Mouse (Mus musculus): Measurements from ENCODE around the gene Shisa3. TPM values are rescaled to one million over a fixed set of nuclear protein-coding genes. Genes with fewer than 3 reads are reported as not detected.
A peak's percentile ranks its signal among the peaks of the same experiment; 100 is the strongest.

Shisa3 gene
- total RNA-seq, 2 experiments from 2014 or later, result 0.52 to 1.2 TPM

GRCm38 (mm10) chr5:67641406-67642120 is 33.9 kb downstream of the Shisa3 start:
- DNase-seq (ENCODE audit: low spot score in 2 of 2), result no peak
- no peak overlapping the region for H3K4me3 ChIP-seq
- TF ChIP-seq CTCF (conservative IDR thresholded peaks at IDR 0.05), result no peak
- H3K27ac ChIP-seq, result no peak overlapping the region

- DNase-seq (ENCODE audit: low spot score in 2 of 2), result no peak
- no peak overlapping the region for H3K4me3 ChIP-seq
- no peak overlapping the region for H3K27ac ChIP-seq
- no peak for TF ChIP-seq CTCF (conservative IDR thresholded peaks at IDR 0.05)
Measured at GRCm38 (mm10) chr5:67643537-67644255, 36.0 kb downstream of the Shisa3 start.

GRCm38 (mm10) chr5:67646756-67647529 is 39.3 kb downstream of the Shisa3 start:
- Histone ChIP-seq H3K27ac (peak overlapping the region; percentile 10; the same call in 1 of the 2 replicates), H3K4me3 (no peak overlapping the region)
- no peak for TF ChIP-seq CTCF (conservative IDR thresholded peaks at IDR 0.05)
- peak in 1 of 2 experiments; percentile 32 for DNase-seq (ENCODE audit: low spot score in 2 of 2)

- no peak overlapping the region for H3K4me3 ChIP-seq
- peak overlapping the region; percentile 10; the same call in 1 of the 2 replicates for H3K27ac ChIP-seq
- TF ChIP-seq CTCF (conservative IDR thresholded peaks at IDR 0.05), result peak; percentile 67
- peak in 1 of 2 experiments; percentile 32 for DNase-seq (ENCODE audit: low spot score in 2 of 2)
Measured at GRCm38 (mm10) chr5:67647568-67647967, 39.9 kb downstream of the Shisa3 start.

- H3K4me3 ChIP-seq, result no peak overlapping the region
- no peak for TF ChIP-seq CTCF (conservative IDR thresholded peaks at IDR 0.05)
- DNase-seq (ENCODE audit: low spot score in 2 of 2), result no peak
- H3K27ac ChIP-seq, result no peak overlapping the region
Measured at GRCm38 (mm10) chr5:67649156-67649555, 41.5 kb downstream of the Shisa3 start.

DNA sequence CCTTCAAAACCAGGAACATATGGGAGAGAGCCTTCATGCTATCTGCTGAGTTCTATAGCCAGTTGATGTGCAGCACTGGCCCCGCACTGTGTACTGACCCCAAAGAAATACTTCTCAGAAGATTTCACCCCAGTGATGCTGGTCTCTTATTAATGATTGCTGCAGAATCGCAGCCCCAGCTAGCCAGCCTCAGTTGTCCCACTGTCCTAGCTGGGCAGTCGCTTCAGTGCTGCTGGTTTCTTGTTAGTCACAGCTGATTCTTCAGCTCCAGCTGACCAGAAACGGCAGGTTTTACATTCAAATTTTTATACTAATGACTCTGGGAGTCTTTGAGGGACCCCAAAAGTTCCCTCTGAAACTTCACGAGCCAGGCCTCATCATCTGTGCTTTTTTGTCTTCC is 42.3 kb downstream of the Shisa3 start:
- Histone ChIP-seq H3K27ac (no peak overlapping the region), H3K4me3 (no peak overlapping the region)
- no peak for DNase-seq (ENCODE audit: low spot score in 2 of 2)
- no peak for TF ChIP-seq CTCF (conservative IDR thresholded peaks at IDR 0.05)

DNA sequence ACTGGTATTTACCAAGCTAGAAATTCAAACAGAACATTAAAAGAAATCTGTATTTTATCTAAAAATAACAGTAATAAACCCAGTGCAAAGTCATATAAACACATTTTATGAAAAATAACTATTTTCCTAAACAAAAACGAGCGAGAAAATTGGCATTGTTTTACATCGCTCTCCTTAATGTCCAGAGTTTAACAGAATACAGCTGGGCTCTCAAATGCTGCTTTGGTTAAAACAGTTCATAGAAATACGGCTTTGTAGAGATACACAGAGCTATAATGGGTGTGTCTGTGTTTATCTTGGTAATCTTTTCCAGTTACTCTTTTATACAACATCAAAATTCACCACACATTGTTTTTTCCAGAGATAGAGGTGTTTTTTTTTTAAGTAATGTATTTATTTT is 44.8 kb downstream of the Shisa3 start:
- Histone ChIP-seq H3K27ac (no peak overlapping the region), H3K4me3 (no peak overlapping the region)
- no peak for TF ChIP-seq CTCF (conservative IDR thresholded peaks at IDR 0.05)
- no peak for DNase-seq (ENCODE audit: low spot score in 2 of 2)

GRCm38 (mm10) chr5:67653543-67653942 is 45.9 kb downstream of the Shisa3 start:
- TF ChIP-seq CTCF (conservative IDR thresholded peaks at IDR 0.05), result no peak
- no peak for DNase-seq (ENCODE audit: low spot score in 2 of 2)
- no peak overlapping the region for H3K4me3 ChIP-seq
- H3K27ac ChIP-seq, result no peak overlapping the region

DNA sequence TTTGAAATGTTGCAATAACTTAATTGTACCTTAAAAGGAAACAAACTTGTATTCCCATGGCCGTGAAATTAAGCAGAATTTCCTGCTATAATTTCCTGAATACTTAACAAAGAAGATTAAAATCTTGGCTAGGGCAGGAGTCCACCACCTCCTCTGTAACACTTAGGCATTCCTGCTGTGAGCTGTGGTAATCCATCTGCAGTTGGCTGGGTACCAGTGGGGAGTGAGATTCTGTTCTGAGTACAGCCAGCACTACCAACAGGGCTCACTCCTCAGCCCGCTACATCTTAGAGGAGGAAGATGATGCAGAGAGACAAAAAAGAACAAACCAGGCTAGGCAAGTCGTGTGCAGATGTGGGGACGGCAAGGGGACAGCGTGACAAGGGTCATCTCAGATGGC is 46.9 kb downstream of the Shisa3 start:
- H3K4me3 ChIP-seq, result no peak overlapping the region
- TF ChIP-seq CTCF (conservative IDR thresholded peaks at IDR 0.05), result no peak
- no peak for DNase-seq (ENCODE audit: low spot score in 2 of 2)
- H3K27ac ChIP-seq, result no peak overlapping the region

- DNase-seq (ENCODE audit: low spot score in 2 of 2), result no peak
- no peak for TF ChIP-seq CTCF (conservative IDR thresholded peaks at IDR 0.05)
- no peak overlapping the region for H3K27ac ChIP-seq
- H3K4me3 ChIP-seq, result no peak overlapping the region
Measured at GRCm38 (mm10) chr5:67655696-67656519, 48.2 kb downstream of the Shisa3 start.

GRCm38 (mm10) chr5:67656821-67657259 is 49.2 kb downstream of the Shisa3 start:
- no peak for DNase-seq (ENCODE audit: low spot score in 2 of 2)
- Histone ChIP-seq H3K27ac (no peak overlapping the region), H3K4me3 (no peak overlapping the region)
- TF ChIP-seq CTCF (conservative IDR thresholded peaks at IDR 0.05), result no peak

- TF ChIP-seq CTCF (conservative IDR thresholded peaks at IDR 0.05), result no peak
- Histone ChIP-seq H3K4me3 (no peak overlapping the region), H3K27ac (no peak overlapping the region)
- no peak for DNase-seq (ENCODE audit: low spot score in 2 of 2)
Measured at GRCm38 (mm10) chr5:67659864-67660263, 52.2 kb downstream of the Shisa3 start.
